Mouse (Mus musculus) G1E (cell line): ENCODE measurements around the gene Lin7c.

ENCODE experiments used
- CTCF ChIP-seq: IDR thresholded peaks from 2 replicates; pipeline ENCODE4 v1.5.1; 2012; ENCODE audit warnings: low read depth, low read length, inconsistent platforms, mixed read lengths
- TAL1 ChIP-seq: conservative IDR thresholded peaks from 2 replicates; pipeline ENCODE4 v1.6.1; 2012; ENCODE audit warnings: low read depth, low read length, inconsistent platforms, mixed read lengths

GRCm38 (mm10) chr2:109913241-109913640, 22.6 kb downstream of the Lin7c start:
- TF ChIP-seq CTCF (no peak), TAL1 (no peak)
